Mouse (Mus musculus) hindbrain, embryonic 16.5 days (tissue): ENCODE data around the gene Itgal. TPM values are rescaled to one million over a fixed set of nuclear protein-coding genes. Genes with fewer than 3 reads are reported as not detected.
"Not testable (repeated sequence)": the region's sequence is repeated elsewhere in the genome, so short reads cannot be mapped to it uniquely, and the experiment has no call there.

Experiments used
- ATAC-seq: fragments of 200-750 bp; cut with Nextera tagmentation; 2 replicates; pipeline ENCODE4 v1.8.0; 2017; ENCODE audit warnings: moderate TSS enrichment, moderate library complexity
- H3K27ac ChIP-seq: fragments of 300-500 bp; sonication (generic); 2 replicates; pipeline ENCODE4 v1.5.1; 2014; ENCODE audit warnings: low read depth, mild to moderate bottlenecking, control low read depth, low read length, moderate library complexity
- H3K27me3 ChIP-seq: fragments of 300-500 bp; sonication (generic); replicated peaks from 2 replicates; pipeline ENCODE4 v1.6.1; 2014; ENCODE audit warnings: low read length; ENCODE audit not compliant: control insufficient read depth, insufficient read depth
- H3K36me3 ChIP-seq: fragments of 300-500 bp; sonication (generic); 2 replicates; pipeline ENCODE4 v1.6.1; 2014; ENCODE audit warnings: mild to moderate bottlenecking, low read length, moderate library complexity, mixed read lengths; ENCODE audit not compliant: control insufficient read depth, insufficient read depth
- H3K4me1 ChIP-seq: fragments of 300-500 bp; sonication (generic); 2 replicates; pipeline ENCODE4 v1.6.1; 2014; ENCODE audit warnings: low read depth, low read length; ENCODE audit not compliant: control insufficient read depth, insufficient read depth
- H3K4me2 ChIP-seq: fragments of 300-500 bp; sonication (generic); 2 replicates; pipeline ENCODE4 v1.6.1; 2014; ENCODE audit warnings: mild to moderate bottlenecking, low read length, control low read depth, moderate library complexity
- H3K4me3 ChIP-seq: fragments of 300-500 bp; sonication (generic); 2 replicates; pipeline ENCODE4 v1.5.1; 2014; ENCODE audit warnings: mild to moderate bottlenecking, low read length, control low read depth, moderate library complexity
- H3K9ac ChIP-seq: fragments of 300-500 bp; sonication (generic); 2 replicates; pipeline ENCODE4 v1.6.1; 2014; ENCODE audit warnings: low read depth, mild to moderate bottlenecking, control low read depth, low read length, moderate library complexity
- H3K9me3 ChIP-seq: fragments of 300-500 bp; sonication (generic); 2 replicates; pipeline ENCODE4 v1.6.1; 2014; ENCODE audit warnings: mild to moderate bottlenecking, low read length, moderate library complexity; ENCODE audit not compliant: control insufficient read depth
- WGBS: fragments of 180-500 bp; shearing (Covaris S2); extraction: QIAGEN DNeasy Blood & Tissue Kit; methylation state at CpG from one replicate; pipeline ENCODE4 v1.1.7; 2014; 5-methylcytosine and 5-hydroxymethylcytosine counted together
- polyA plus RNA-seq: library from polyadenylated mRNA; unstranded; fragments of >200 nt; fragmentation: Nextera tagmentation; extraction: Ambion mirVana; gene quantifications from 2 replicates; pipeline ENCODE4 v1.2.1, GENCODE M21; 2015

The Itgal gene
- polyA plus RNA-seq, 1 experiment from 2014 or later: 0.26 TPM

GRCm38 (mm10) chr7:127358472-127358871, 62.4 kb downstream of the Itgal start:
- peaks cover 3% of the 10 kb centered on the region for H3K4me1 ChIP-seq
- no peak for ATAC-seq
- no peak overlapping the region for H3K4me2 ChIP-seq
- no peaks in the 10 kb centered on the region for H3K9me3 ChIP-seq
- H3K36me3 ChIP-seq: no peaks in the 10 kb centered on the region
- no peak overlapping the region for H3K9ac ChIP-seq
- H3K27ac ChIP-seq: no peak overlapping the region
- H3K27me3 ChIP-seq: peaks cover 5% of the 10 kb centered on the region
- H3K4me3 ChIP-seq: no peak overlapping the region
- 74% methylated on average over 4 of the region's 4 CpGs for WGBS

- WGBS: 79% methylated on average over 4 of the region's 4 CpGs
- Histone ChIP-seq H3K4me3 (no peak overlapping the region), H3K4me2 (no peak overlapping the region)
Measured at GRCm38 (mm10) chr7:127360265-127360664, 64.2 kb downstream of the Itgal start.

DNA sequence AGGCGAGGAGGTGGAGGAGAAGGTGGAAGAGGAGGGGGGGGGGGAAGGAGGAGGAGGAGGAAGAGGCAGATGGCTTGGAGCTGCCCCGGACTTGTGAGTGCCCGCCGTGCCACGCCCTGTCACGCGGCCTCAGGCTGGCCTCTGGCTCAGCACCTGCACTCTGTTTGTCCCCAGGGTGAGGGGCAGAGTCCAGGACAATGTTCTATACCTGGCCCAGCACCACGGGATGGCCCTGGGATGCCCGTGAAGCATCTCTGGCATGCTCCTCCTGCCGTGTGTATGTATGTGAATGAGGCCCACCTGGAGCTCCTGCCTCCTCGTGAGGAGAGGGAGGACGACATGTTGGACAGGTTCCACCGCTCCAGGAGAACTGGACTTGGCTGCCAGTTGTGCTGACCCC, 65.4 kb downstream of the Itgal start:
- H3K27me3 ChIP-seq: peaks cover 5% of the 10 kb centered on the region
- H3K9me3 ChIP-seq: no peaks in the 10 kb centered on the region
- no peak overlapping the region for H3K4me2 ChIP-seq
- no peak for ATAC-seq
- 58% methylated on average over 7 of the region's 13 CpGs for WGBS
- H3K4me1 ChIP-seq: peaks cover 7% of the 10 kb centered on the region
- no peaks in the 10 kb centered on the region for H3K36me3 ChIP-seq
- H3K27ac ChIP-seq: no peak overlapping the region
- H3K9ac ChIP-seq: no peak overlapping the region
- H3K4me3 ChIP-seq: no peak overlapping the region

More at GRCm38 (mm10) chr7:127360265-127360664, 64.2 kb downstream of the Itgal start:
- Histone ChIP-seq H3K9me3 (no peaks in the 10 kb centered on the region), H3K27ac (no peak overlapping the region), H3K9ac (no peak overlapping the region), H3K27me3 (peaks cover 5% of the 10 kb centered on the region), H3K4me1 (peaks cover 7% of the 10 kb centered on the region), H3K36me3 (no peaks in the 10 kb centered on the region)
- no peak for ATAC-seq

GRCm38 (mm10) chr7:127362418-127362817, 66.4 kb downstream of the Itgal start:
- H3K4me1 ChIP-seq, H3K27me3 ChIP-seq, ATAC-seq, H3K27ac ChIP-seq, H3K36me3 ChIP-seq, H3K9me3 ChIP-seq, H3K9ac ChIP-seq: not testable (repeated sequence)
- Histone ChIP-seq H3K4me2 (peak overlapping the region; percentile 41), H3K4me3 (peak overlapping the region; percentile 19; the same call in 1 of the 2 replicates)
- 17% methylated on average over 13 of the region's 13 CpGs for WGBS

DNA sequence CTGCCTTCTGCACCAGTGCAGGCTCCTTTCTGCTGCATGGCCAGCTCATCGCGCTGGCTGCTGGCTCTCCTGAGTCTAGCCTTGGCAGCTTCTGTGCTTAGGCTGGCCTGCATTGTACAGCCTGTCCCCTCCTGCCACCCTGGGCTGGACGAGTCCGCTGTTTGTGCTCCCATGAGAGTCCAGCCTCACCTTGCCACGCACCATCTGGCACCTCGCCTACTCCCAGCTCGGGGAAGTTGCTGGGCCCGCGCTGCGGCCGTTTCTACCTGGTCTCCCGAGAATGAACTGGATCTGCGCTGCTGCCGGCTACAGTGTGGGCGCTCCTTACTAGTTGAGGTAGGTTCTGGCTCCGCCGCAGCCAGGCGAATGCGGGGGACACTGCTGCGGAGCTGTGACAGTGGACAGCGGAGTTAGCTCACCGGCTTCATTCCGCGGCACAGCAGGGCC, 67.4 kb downstream of the Itgal start:
- peak; percentile 45; the same call in 1 of the 2 replicates for ATAC-seq

DNA sequence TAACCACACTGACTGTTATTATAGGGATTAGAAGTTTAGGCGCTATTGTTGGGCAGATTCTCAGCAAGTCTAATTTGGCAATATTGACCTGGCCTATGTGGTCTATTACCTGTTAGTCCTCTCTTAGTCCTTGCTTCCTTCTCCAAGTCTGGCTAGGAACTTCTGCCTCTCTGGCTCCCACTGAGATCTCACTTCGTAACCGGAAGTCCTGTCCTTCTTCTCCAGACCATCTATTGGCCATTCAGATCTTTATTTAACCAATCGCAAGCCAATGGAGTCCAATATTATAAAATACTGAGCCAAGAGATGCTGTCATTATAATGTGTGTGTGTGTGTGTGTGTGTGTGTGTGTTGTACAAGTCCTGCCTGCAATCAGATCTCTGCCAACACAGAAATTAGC, 68.1 kb downstream of the Itgal start:
- Histone ChIP-seq H3K27me3 (peaks cover 5% of the 10 kb centered on the region), H3K4me3 (peak overlapping the region; percentile 44), H3K4me1 (peaks cover 7% of the 10 kb centered on the region), H3K9me3 (no peaks in the 10 kb centered on the region), H3K9ac (no peak overlapping the region), H3K4me2 (peak overlapping the region; percentile 80), H3K27ac (no peak overlapping the region), H3K36me3 (no peaks in the 10 kb centered on the region)
- no peak for ATAC-seq
- WGBS: 50% methylated on average over 4 of the region's 4 CpGs

More for the DNA sequence above, 67.4 kb downstream of the Itgal start:
- Histone ChIP-seq H3K27ac (peak overlapping the region; percentile 41), H3K4me2 (peak overlapping the region; percentile 80), H3K27me3 (peaks cover 5% of the 10 kb centered on the region), H3K9me3 (no peaks in the 10 kb centered on the region), H3K36me3 (no peaks in the 10 kb centered on the region), H3K4me1 (peaks cover 7% of the 10 kb centered on the region), H3K9ac (peak overlapping the region; percentile 67), H3K4me3 (peak overlapping the region; percentile 44)
- 2% methylated on average over 24 of the region's 24 CpGs for WGBS

- WGBS: 91% methylated on average over 3 of the region's 3 CpGs
- no peaks in the 10 kb centered on the region for H3K36me3 ChIP-seq
- no peak overlapping the region for H3K4me3 ChIP-seq
- no peak for ATAC-seq
- peaks cover 7% of the 10 kb centered on the region for H3K4me1 ChIP-seq
- no peak overlapping the region for H3K27ac ChIP-seq
- H3K4me2 ChIP-seq: no peak overlapping the region
- H3K9ac ChIP-seq: no peak overlapping the region
- H3K9me3 ChIP-seq: no peaks in the 10 kb centered on the region
- H3K27me3 ChIP-seq: no peaks in the 10 kb centered on the region
Measured at GRCm38 (mm10) chr7:127366249-127366648, 70.2 kb downstream of the Itgal start.

GRCm38 (mm10) chr7:127371213-127371612, 75.2 kb downstream of the Itgal start:
- H3K4me2 ChIP-seq: no peak overlapping the region
- H3K36me3 ChIP-seq: no peaks in the 10 kb centered on the region
- H3K27ac ChIP-seq: no peak overlapping the region
- no peak overlapping the region for H3K9ac ChIP-seq
- WGBS: 92% methylated on average over 2 of the region's 2 CpGs
- no peak overlapping the region for H3K4me3 ChIP-seq
- no peaks in the 10 kb centered on the region; the same call in 1 of the 2 replicates for H3K4me1 ChIP-seq
- ATAC-seq: no peak
- H3K9me3 ChIP-seq: no peaks in the 10 kb centered on the region
- H3K27me3 ChIP-seq: no peaks in the 10 kb centered on the region

- not testable (repeated sequence) for H3K9ac ChIP-seq, H3K27me3 ChIP-seq, H3K4me3 ChIP-seq, H3K4me2 ChIP-seq, H3K27ac ChIP-seq, H3K9me3 ChIP-seq, H3K36me3 ChIP-seq, ATAC-seq, H3K4me1 ChIP-seq
- WGBS: 73% methylated on average over 3 of the region's 3 CpGs
Measured at GRCm38 (mm10) chr7:127371870-127372269, 75.8 kb downstream of the Itgal start.
